Mouse (Mus musculus): Measurements from ENCODE around the gene Hint1. TPM values are rescaled to one million over a fixed set of nuclear protein-coding genes. Genes with fewer than 3 reads are reported as not detected.
"Not testable (repeated sequence)": the region's sequence is repeated elsewhere in the genome, so short reads cannot be mapped to it uniquely, and the experiment has no call there.

Gene Hint1
- total RNA-seq, 2 experiments from 2014 or later, result 341 to 384 TPM

GRCm38 (mm10) chr11:54894589-54894988 is 28.4 kb downstream of the Hint1 start:
- no peak for DNase-seq (ENCODE audit: low spot score in 2 of 2)

GRCm38 (mm10) chr11:54896646-54897045 is 30.5 kb downstream of the Hint1 start:
- DNase-seq (ENCODE audit: low spot score in 2 of 2), result not testable (repeated sequence)

- DNase-seq (ENCODE audit: low spot score in 2 of 2), result no peak
These were observed 31.3 kb downstream of the Hint1 start for GRCm38 (mm10) chr11:54897470-54897869.

GRCm38 (mm10) chr11:54899657-54900056 is 33.5 kb downstream of the Hint1 start:
- DNase-seq (ENCODE audit: low spot score in 2 of 2), result no peak

GRCm38 (mm10) chr11:54902333-54903323 is 36.4 kb downstream of the Hint1 start, which contains the start of gene Gpx3:
TSS of gene Gpx3 (plus strand) at chr11:54902453.
- DNase-seq (ENCODE audit: low spot score in 2 of 2), result peak; percentile 47 to 57

- DNase-seq (ENCODE audit: low spot score in 2 of 2), result no peak
These were observed 37.2 kb downstream of the Hint1 start for GRCm38 (mm10) chr11:54903339-54903738.

GRCm38 (mm10) chr11:54903940-54904706 is 37.9 kb downstream of the Hint1 start:
- DNase-seq (ENCODE audit: low spot score in 2 of 2), result no peak

- no peak for DNase-seq (ENCODE audit: low spot score in 2 of 2)
These were observed 38.9 kb downstream of the Hint1 start for GRCm38 (mm10) chr11:54905086-54905485.

- DNase-seq (ENCODE audit: low spot score in 2 of 2), result no peak
These were observed 39.7 kb downstream of the Hint1 start for GRCm38 (mm10) chr11:54905931-54906330.

- DNase-seq (ENCODE audit: low spot score in 2 of 2), result no peak
These were observed 40.3 kb downstream of the Hint1 start for GRCm38 (mm10) chr11:54906466-54906865.

GRCm38 (mm10) chr11:54907259-54907658 is 41.1 kb downstream of the Hint1 start:
- no peak for DNase-seq (ENCODE audit: low spot score in 2 of 2)

- no peak for DNase-seq (ENCODE audit: low spot score in 2 of 2)
These were observed 43.1 kb downstream of the Hint1 start for GRCm38 (mm10) chr11:54909273-54909672.

- DNase-seq (ENCODE audit: low spot score in 2 of 2), result no peak
These were observed 44.0 kb downstream of the Hint1 start for GRCm38 (mm10) chr11:54910081-54910665.

- no peak for DNase-seq (ENCODE audit: low spot score in 2 of 2)
These were observed 45.0 kb downstream of the Hint1 start for GRCm38 (mm10) chr11:54911201-54911600.

GRCm38 (mm10) chr11:54911671-54912502 is 45.7 kb downstream of the Hint1 start:
- no peak for DNase-seq (ENCODE audit: low spot score in 2 of 2)

- no peak for DNase-seq (ENCODE audit: low spot score in 2 of 2)
These were observed 46.5 kb downstream of the Hint1 start for GRCm38 (mm10) chr11:54912503-54913316.

- no peak for DNase-seq (ENCODE audit: low spot score in 2 of 2)
These were observed 47.7 kb downstream of the Hint1 start for GRCm38 (mm10) chr11:54913841-54914240.

- DNase-seq (ENCODE audit: low spot score in 2 of 2), result no peak
These were observed 51.3 kb downstream of the Hint1 start for GRCm38 (mm10) chr11:54917461-54917860.

GRCm38 (mm10) chr11:54918273-54918672 is 52.1 kb downstream of the Hint1 start:
- no peak for DNase-seq (ENCODE audit: low spot score in 2 of 2)

Data from layer of hippocampus, postnatal 10 days (tissue).